8 mouse cellular contexts compared by ENCODE assay signal in genomic region chr2:127483001-127483400, GRCm38 (mm10). TPM values are rescaled to one million over a fixed set of nuclear protein-coding genes. Genes with fewer than 3 reads are reported as not detected.
DNase-seq lines count a peak whose midpoint lies in the region; ATAC-seq lines count a peak whose summit lies in the region.

No protein-coding gene starts in this region.

- H3K27ac ChIP-seq in forebrain, embryonic 14.5 days (ENCODE audit: low read depth, low read length) = no peak overlapping the region
- H3K27ac ChIP-seq in intestine, embryonic 15.5 days = 0 out of 2 replicates have a peak overlapping the region, but pooled peaks have one; percentile 29

- no peaks in the 10 kb centered on the region for H3K36me3 ChIP-seq in forebrain, embryonic 14.5 days (ENCODE audit: control insufficient read depth, insufficient read depth, low read length)
- H3K36me3 ChIP-seq in intestine, embryonic 15.5 days = no peaks in the 10 kb centered on the region

- peak; percentile 47; the same call in 1 of the 2 replicates for ATAC-seq in forebrain, embryonic 14.5 days
- peak; percentile 39; the same call in 1 of the 2 replicates for ATAC-seq in intestine, embryonic 15.5 days
- ATAC-seq in activated CD4-positive, CD25-positive, alpha-beta regulatory T cell, adult 4 months = no peak

- peak overlapping the region; percentile 32 for H3K4me3 ChIP-seq in forebrain, embryonic 14.5 days (ENCODE audit: low read depth, low read length)
- peak overlapping the region; percentile 56 for H3K4me3 ChIP-seq in intestine, embryonic 15.5 days (replicated peaks)

- H3K9ac ChIP-seq in forebrain, embryonic 14.5 days (ENCODE audit: low read length) = 0 out of 2 replicates have a peak overlapping the region, but pooled peaks have one; percentile 8
- H3K9ac ChIP-seq in intestine, embryonic 15.5 days = 0 out of 2 replicates have a peak overlapping the region, but pooled peaks have one; percentile 50

- H3K9me3 ChIP-seq in forebrain, embryonic 14.5 days (replicated peaks; ENCODE audit: control insufficient read depth, low read length) = no peaks in the 10 kb centered on the region
- H3K9me3 ChIP-seq in intestine, embryonic 15.5 days = no peaks in the 10 kb centered on the region

- H3K27me3 ChIP-seq in forebrain, embryonic 14.5 days (replicated peaks; ENCODE audit: control insufficient read depth, insufficient read depth, low read length) = peaks cover 51% of the 10 kb centered on the region
- H3K27me3 ChIP-seq in intestine, embryonic 15.5 days (replicated peaks) = peaks cover 65% of the 10 kb centered on the region

- peaks cover 17% of the 10 kb centered on the region for H3K4me1 ChIP-seq in forebrain, embryonic 14.5 days (ENCODE audit: control insufficient read depth, insufficient read depth, low read length)
- peaks cover 29% of the 10 kb centered on the region for H3K4me1 ChIP-seq in intestine, embryonic 15.5 days (replicated peaks)

- DNase-seq in retina, postnatal 1 day = peak; percentile 20
- DNase-seq in retina, embryonic 14.5 days (ENCODE audit: low spot score) = no peak
- DNase-seq in forebrain, embryonic 14.5 days (ENCODE audit: low spot score) = peak; percentile 33
- peak; percentile 64 for DNase-seq in lung, postnatal 10 days
- no peak for DNase-seq in layer of hippocampus, postnatal 10 days (ENCODE audit: low spot score in 2 of 2)
- no peak for DNase-seq in cerebellum, adult 9-11 months

- under 1% methylated on average over 21 of the region's 21 CpGs for WGBS in forebrain, embryonic 14.5 days
- under 1% methylated on average over 20 of the region's 21 CpGs for WGBS in intestine, embryonic 15.5 days

- H3K4me2 ChIP-seq in forebrain, embryonic 14.5 days (ENCODE audit: low read length) = peak overlapping the region; percentile 60
- H3K4me2 ChIP-seq in intestine, embryonic 15.5 days (replicated peaks) = peak overlapping the region; percentile 94

RNA-seq across cellular contexts. Expression of gene Fahd2a, which starts 38.6 kb away (rescaled TPM):
- 32.1 and 32.8 TPM in 2 replicates for polyA plus RNA-seq in forebrain, embryonic 14.5 days (2014; fragmentation: Nextera tagmentation; extraction: Ambion mirVana)
- 19.0 and 23.0 TPM in 2 replicates for polyA plus RNA-seq in intestine, embryonic 15.5 days (2015; fragmentation: Nextera tagmentation; extraction: Ambion mirVana)
- 10 to 100 TPM; 11.5 to 17.6 TPM for total RNA-seq in layer of hippocampus, postnatal 10 days (2021)
- 10 to 100 TPM; 48.1 to 48.7 TPM for polyA plus RNA-seq in activated CD4-positive, CD25-positive, alpha-beta regulatory T cell, adult 4 months (2017; shearing (Covaris generic))

RNA-seq across cellular contexts. Expression of gene Kcnip3, which starts 38.9 kb away (rescaled TPM):
- polyA plus RNA-seq in forebrain, embryonic 14.5 days (2014; fragmentation: Nextera tagmentation; extraction: Ambion mirVana) = 13.8 and 15.1 TPM in 2 replicates
- 3.3 and 4.0 TPM in 2 replicates for polyA plus RNA-seq in intestine, embryonic 15.5 days (2015; fragmentation: Nextera tagmentation; extraction: Ambion mirVana)
- 10 to 100 TPM; 53.9 to 57.9 TPM for total RNA-seq in layer of hippocampus, postnatal 10 days (2021)
- polyA plus RNA-seq in activated CD4-positive, CD25-positive, alpha-beta regulatory T cell, adult 4 months (2017; shearing (Covaris generic)) = under 1 TPM in 1 of 2 experiments, not detected in 1; 0.43 TPM

RNA-seq across cellular contexts. Expression of gene Gpat2, which starts 58.0 kb away (rescaled TPM):
- polyA plus RNA-seq in forebrain, embryonic 14.5 days (2014; fragmentation: Nextera tagmentation; extraction: Ambion mirVana) = 0.21 TPM in 1 of 2 replicates, not detected in the other
- polyA plus RNA-seq in intestine, embryonic 15.5 days (2015; fragmentation: Nextera tagmentation; extraction: Ambion mirVana) = 0.15 and 0.16 TPM in 2 replicates
- not detected for total RNA-seq in layer of hippocampus, postnatal 10 days (2021)
- polyA plus RNA-seq in activated CD4-positive, CD25-positive, alpha-beta regulatory T cell, adult 4 months (2017; shearing (Covaris generic)) = under 1 TPM in 1 of 2 experiments, not detected in 1; 0.33 TPM

RNA-seq across cellular contexts. Expression of gene Prom2, which starts 58.3 kb away (rescaled TPM):
- polyA plus RNA-seq in forebrain, embryonic 14.5 days (2014; fragmentation: Nextera tagmentation; extraction: Ambion mirVana) = 0.04 TPM in 1 of 2 replicates, not detected in the other
- polyA plus RNA-seq in intestine, embryonic 15.5 days (2015; fragmentation: Nextera tagmentation; extraction: Ambion mirVana) = 0.63 and 0.65 TPM in 2 replicates
- under 1 TPM; 0.07 to 0.14 TPM for total RNA-seq in layer of hippocampus, postnatal 10 days (2021)
- not detected for polyA plus RNA-seq in activated CD4-positive, CD25-positive, alpha-beta regulatory T cell, adult 4 months (2017; shearing (Covaris generic))

Comparison
In these comparisons a context has a peak if more than half of its experiments do, and no peak if none do; other contexts are left out.
1. DNase-seq: peak in retina, postnatal 1 day (single experiment), forebrain, embryonic 14.5 days (single experiment) and lung, postnatal 10 days (single experiment); none in retina, embryonic 14.5 days (single experiment), layer of hippocampus, postnatal 10 days (0 of 2) and cerebellum, adult 9-11 months (single experiment).